In genomic region chr3:118425748-118426147, GRCm38 (mm10) we compare ENCODE assay signal across 8 mouse cellular contexts.
DNase-seq lines count a peak whose midpoint lies in the region; ATAC-seq and TF ChIP-seq lines count a peak whose summit lies in the region.

No protein-coding gene starts in this region.

- H3K36me3 ChIP-seq in heart, embryonic 10.5 days: no peaks in the 10 kb centered on the region
- H3K36me3 ChIP-seq in testis, adult 2 months (ENCODE audit: control insufficient read depth, insufficient read depth, low read length): no peaks in the 10 kb centered on the region
- H3K36me3 ChIP-seq in neural tube, embryonic 11.5 days (ENCODE audit: control insufficient read depth, insufficient read depth, low read length): no peaks in the 10 kb centered on the region

- no peak overlapping the region for H3K27ac ChIP-seq in heart, embryonic 10.5 days
- H3K27ac ChIP-seq in testis, adult 2 months (ENCODE audit: control insufficient read depth, insufficient read depth, low read depth, low read length): no peak overlapping the region
- no peak overlapping the region for H3K27ac ChIP-seq in neural tube, embryonic 11.5 days (ENCODE audit: low read depth, low read length)

- H3K27me3 ChIP-seq in heart, embryonic 10.5 days (ENCODE audit: insufficient read depth, poor library complexity, severe bottlenecking): peaks cover 21% of the 10 kb centered on the region
- H3K27me3 ChIP-seq in testis, adult 2 months (ENCODE audit: control insufficient read depth, insufficient read depth, low read length): no peaks in the 10 kb centered on the region
- no peaks in the 10 kb centered on the region for H3K27me3 ChIP-seq in neural tube, embryonic 11.5 days (ENCODE audit: control insufficient read depth, insufficient read depth, low read length)

- TF ChIP-seq POLR2A in testis, adult 2 months (IDR thresholded peaks at IDR 0.05; ENCODE audit: control insufficient read depth, low read depth, low read length): no peak

- no peak overlapping the region; the same call in 1 of the 2 replicates for H3K9ac ChIP-seq in neural tube, embryonic 11.5 days (ENCODE audit: low read length)

- peak overlapping the region; percentile 57 for H3K4me3 ChIP-seq in heart, embryonic 10.5 days
- H3K4me3 ChIP-seq in testis, adult 2 months (ENCODE audit: control insufficient read depth, low read depth, low read length): peak overlapping the region; percentile 36
- H3K4me3 ChIP-seq in neural tube, embryonic 11.5 days (ENCODE audit: low read depth, low read length): peak overlapping the region; percentile 25; the same call in 1 of the 2 replicates

- 0 out of 2 replicates have a peak, but pooled peaks have one; percentile 52 for ATAC-seq in neural tube, embryonic 11.5 days (ENCODE audit: insufficient read depth, low FRiP score, low TSS enrichment)

- H3K4me1 ChIP-seq in heart, embryonic 10.5 days: peaks cover 8% of the 10 kb centered on the region; the same call in 1 of the 2 replicates
- H3K4me1 ChIP-seq in testis, adult 2 months (ENCODE audit: control insufficient read depth, insufficient read depth, low read length): peaks cover 6% of the 10 kb centered on the region
- H3K4me1 ChIP-seq in neural tube, embryonic 11.5 days (ENCODE audit: control insufficient read depth, insufficient read depth, low read length): no peaks in the 10 kb centered on the region

- H3K4me2 ChIP-seq in neural tube, embryonic 11.5 days (ENCODE audit: low read depth): peak overlapping the region; percentile 65

- no peak for TF ChIP-seq CTCF in testis, adult 2 months (IDR thresholded peaks at IDR 0.05; ENCODE audit: control insufficient read depth, insufficient read depth, insufficient replicate concordance, low read depth, low read length)

- intact Hi-C loops in heart, postnatal 36 days (cut with DNase I): loop anchor here (10.0 kb wide), 1 partner anchor 451 kb away; no protein-coding TSS in a partner anchor

- DNase-seq in heart, embryonic 10.5 days (ENCODE audit: low spot score): no peak
- no peak for DNase-seq in heart, postnatal 36 days
- DNase-seq in testis, postnatal 14 days (ENCODE audit: low spot score): no peak
- DNase-seq in kidney, postnatal 10 days: peak; percentile 16
- DNase-seq in neural tube, embryonic 11.5 days (ENCODE audit: low spot score): peak; percentile 73
- DNase-seq in gastrocnemius, postnatal 10 days: no peak
- no peak for DNase-seq in adrenal gland, postnatal 4 days (ENCODE audit: low spot score in 2 of 2)

- no peaks in the 10 kb centered on the region for H3K9me3 ChIP-seq in heart, embryonic 10.5 days
- H3K9me3 ChIP-seq in neural tube, embryonic 11.5 days (ENCODE audit: control insufficient read depth, low read length): no peaks in the 10 kb centered on the region

- WGBS in heart, embryonic 10.5 days: 4% methylated on average over 19 of the region's 19 CpGs
- WGBS in neural tube, embryonic 11.5 days: 3% methylated on average over 19 of the region's 19 CpGs

Comparison
In these comparisons a context has a peak if more than half of its experiments do, and no peak if none do; other contexts are left out.
1. DNase-seq: peak in kidney, postnatal 10 days (single experiment) and neural tube, embryonic 11.5 days (single experiment); none in heart, embryonic 10.5 days (single experiment), heart, postnatal 36 days (0 of 2), testis, postnatal 14 days (single experiment), gastrocnemius, postnatal 10 days (single experiment) and adrenal gland, postnatal 4 days (0 of 2).
2. Peak in every context shown above with its lines, with median percentiles within 50 percentile points of each other: H3K4me3 ChIP-seq.